ENCODE assay signal across 16 mouse cellular contexts in the genomic region with DNA sequence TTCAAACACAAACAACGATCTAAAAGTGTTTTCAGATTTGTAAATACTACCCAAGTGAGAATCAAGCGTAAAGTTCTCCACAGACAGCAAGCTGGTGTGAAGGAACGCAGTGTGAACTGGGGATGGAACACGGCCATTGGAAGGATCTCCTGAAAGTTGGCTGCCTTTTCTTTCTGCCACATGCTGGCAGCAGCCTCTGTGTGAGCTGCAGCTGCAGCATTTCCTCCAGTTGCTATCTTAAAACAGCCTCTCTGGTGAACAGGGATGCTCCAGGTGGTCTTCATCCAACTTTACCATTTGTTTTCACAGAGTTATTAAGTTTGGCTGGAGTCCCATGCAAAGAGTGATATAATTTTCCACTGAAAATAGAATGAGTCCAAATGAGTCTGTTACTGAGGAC.
DNase-seq lines count a peak whose midpoint lies in the region; ATAC-seq and TF ChIP-seq lines count a peak whose summit lies in the region.
"Had no signal": no experiment of that assay in that cellular context is flagged by ENCODE, and none has a peak within 500 bp of the region (broad histone marks: within the 10 kb centered on the region; RNA-seq: fewer than 3 reads in every experiment).

No protein-coding gene starts in this region.

- no peak overlapping the region for H3K4me2 ChIP-seq in midbrain, postnatal 0 days (ENCODE audit: low read depth, low read length, poor library complexity, severe bottlenecking)
- H3K4me2 ChIP-seq in midbrain, embryonic 13.5 days (replicated peaks): no peak overlapping the region
- H3K4me2 ChIP-seq: embryonic facial prominence, embryonic 15.5 days; limb, embryonic 15.5 days; midbrain, embryonic 15.5 days had no signal

- H3K27me3 ChIP-seq in heart, embryonic 10.5 days (ENCODE audit: insufficient read depth, poor library complexity, severe bottlenecking): no peaks in the 10 kb centered on the region
- no peaks in the 10 kb centered on the region for H3K27me3 ChIP-seq in midbrain, postnatal 0 days (ENCODE audit: insufficient read depth, low read length)
- no peaks in the 10 kb centered on the region for H3K27me3 ChIP-seq in midbrain, embryonic 13.5 days
- H3K27me3 ChIP-seq: embryonic facial prominence, embryonic 15.5 days; limb, embryonic 15.5 days; midbrain, embryonic 15.5 days had no signal

- no peak for TF ChIP-seq CTCF in midbrain, postnatal 0 days (IDR thresholded peaks at IDR 0.05)

- ATAC-seq in midbrain, postnatal 0 days (ENCODE audit: low FRiP score): no peak
- no peak for ATAC-seq in midbrain, embryonic 13.5 days
- ATAC-seq: inflammation-experienced regulatory T-cells, adult 6 months; midbrain, embryonic 15.5 days had no signal

- peak; percentile 7 for DNase-seq in heart, postnatal 4 days
- no peak for DNase-seq in heart, embryonic 10.5 days (ENCODE audit: low spot score)
- DNase-seq in layer of hippocampus, adult 9-11 months: peak; percentile 3
- no peak for DNase-seq in layer of hippocampus, postnatal 25 days (ENCODE audit: extremely low spot score in 1 of 2, low spot score in 1 of 2)
- peak; percentile 3 for DNase-seq in midbrain, postnatal 0 days (ENCODE audit: low spot score)
- DNase-seq in cerebellum, adult 9-10 months: no peak
- DNase-seq: adrenal gland, postnatal 25 days; cerebellum, adult 9-11 months; retina, postnatal 1 day had no signal

- H3K36me3 ChIP-seq in heart, embryonic 10.5 days: no peaks in the 10 kb centered on the region
- H3K36me3 ChIP-seq in midbrain, postnatal 0 days (ENCODE audit: insufficient read depth, low read length): no peaks in the 10 kb centered on the region
- H3K36me3 ChIP-seq in midbrain, embryonic 13.5 days: no peaks in the 10 kb centered on the region
- H3K36me3 ChIP-seq: embryonic facial prominence, embryonic 15.5 days; forebrain, embryonic 10.5 days; hindbrain, embryonic 10.5 days; limb, embryonic 15.5 days; midbrain, embryonic 15.5 days had no signal

- H3K4me1 ChIP-seq in heart, embryonic 10.5 days: no peaks in the 10 kb centered on the region
- H3K4me1 ChIP-seq in midbrain, postnatal 0 days (ENCODE audit: insufficient read depth, low read length): no peaks in the 10 kb centered on the region
- no peaks in the 10 kb centered on the region for H3K4me1 ChIP-seq in midbrain, embryonic 13.5 days (replicated peaks)
- H3K4me1 ChIP-seq: embryonic facial prominence, embryonic 15.5 days; forebrain, embryonic 10.5 days; hindbrain, embryonic 10.5 days; limb, embryonic 15.5 days; midbrain, embryonic 15.5 days had no signal

- H3K9me3 ChIP-seq in heart, embryonic 10.5 days: no peaks in the 10 kb centered on the region
- H3K9me3 ChIP-seq in midbrain, postnatal 0 days (ENCODE audit: low read length): no peaks in the 10 kb centered on the region
- H3K9me3 ChIP-seq in midbrain, embryonic 13.5 days: no peaks in the 10 kb centered on the region
- H3K9me3 ChIP-seq: embryonic facial prominence, embryonic 15.5 days; forebrain, embryonic 10.5 days; hindbrain, embryonic 10.5 days; limb, embryonic 15.5 days; midbrain, embryonic 15.5 days had no signal

- H3K27ac ChIP-seq in heart, embryonic 10.5 days: no peak overlapping the region
- H3K27ac ChIP-seq in midbrain, postnatal 0 days (ENCODE audit: low read depth, low read length): no peak overlapping the region
- H3K27ac ChIP-seq in midbrain, embryonic 13.5 days: no peak overlapping the region
- H3K27ac ChIP-seq: embryonic facial prominence, embryonic 15.5 days; forebrain, embryonic 10.5 days; hindbrain, embryonic 10.5 days; limb, embryonic 15.5 days; midbrain, embryonic 15.5 days had no signal

- H3K9ac ChIP-seq in midbrain, postnatal 0 days (replicated peaks; ENCODE audit: low read length, poor library complexity, severe bottlenecking): no peak overlapping the region
- no peak overlapping the region for H3K9ac ChIP-seq in midbrain, embryonic 13.5 days (replicated peaks)
- H3K9ac ChIP-seq: embryonic facial prominence, embryonic 15.5 days; limb, embryonic 15.5 days; midbrain, embryonic 15.5 days had no signal

- no peak overlapping the region for H3K4me3 ChIP-seq in heart, embryonic 10.5 days
- H3K4me3 ChIP-seq in midbrain, postnatal 0 days (ENCODE audit: low read depth, low read length): no peak overlapping the region
- H3K4me3 ChIP-seq in midbrain, embryonic 13.5 days (replicated peaks): no peak overlapping the region
- H3K4me3 ChIP-seq: embryonic facial prominence, embryonic 15.5 days; forebrain, embryonic 10.5 days; hindbrain, embryonic 10.5 days; limb, embryonic 15.5 days; midbrain, embryonic 15.5 days had no signal

- 73% methylated on average over 4 of the region's 4 CpGs for WGBS in heart, embryonic 10.5 days
- WGBS in midbrain, postnatal 0 days: 70% methylated on average over 4 of the region's 4 CpGs
- 86% methylated on average over 4 of the region's 4 CpGs for WGBS in midbrain, embryonic 13.5 days

Comparison
In these comparisons a context has a peak if more than half of its experiments do, and no peak if none do; other contexts are left out.
1. DNase-seq: peak in heart, postnatal 4 days (single experiment), layer of hippocampus, adult 9-11 months (single experiment) and midbrain, postnatal 0 days (single experiment); none in heart, embryonic 10.5 days (single experiment), layer of hippocampus, postnatal 25 days (0 of 2) and cerebellum, adult 9-10 months (single experiment).